Mouse (Mus musculus) CH12.LX (cell line): ENCODE measurements at regions not wholly inside any gene's neighbourhood (a gene's known extent, or its start where the extent isn't known, plus 50 kb on each side); places are given as distances from the start of the nearest gene placed in this dataset.

ENCODE experiments used
- DNase-seq: peaks from one replicate; pipeline ENCODE4 v3.0.0-alpha.2; 2013; ENCODE audit errors: extremely low read depth
- H3K27ac ChIP-seq: 2 replicates; pipeline ENCODE4 v1.5.1; 2012; ENCODE audit warnings: low read depth, mild to moderate bottlenecking, control low read depth, moderate library complexity; ENCODE audit not compliant: insufficient read depth
- H3K27me3 ChIP-seq: replicated peaks from 2 replicates; pipeline ENCODE3; 2012; ENCODE audit warnings: inconsistent platforms
- H3K36me3 ChIP-seq, 2 experiments: replicated peaks in 1 of 2; 2 replicates each; pipeline versions ENCODE3 to v1.6.1; 2012; ENCODE audit warnings: inconsistent platforms in 1 of 2, low read length in 1 of 2, mild to moderate bottlenecking in 1 of 2, mixed read lengths in 1 of 2, moderate library complexity in 1 of 2; ENCODE audit not compliant: control insufficient read depth in 1 of 2, insufficient read depth in 1 of 2
- H3K4me1 ChIP-seq, 2 experiments: 2 replicates each; pipeline ENCODE4 v1.6.1; 2012; ENCODE audit warnings: inconsistent platforms in 1 of 2, moderate library complexity in 1 of 2; ENCODE audit not compliant: insufficient read depth in 2 of 2, control insufficient read depth in 1 of 2
- H3K4me2 ChIP-seq: 2 replicates; pipeline ENCODE4 v1.6.1; 2012; ENCODE audit warnings: low read depth, mild to moderate bottlenecking, control low read depth; ENCODE audit not compliant: poor library complexity, insufficient read depth, severe bottlenecking
- H3K4me3 ChIP-seq, 3 experiments: fragments of 150-350 bp in 1 of 3; sonication (generic) in 1 of 3; replicated peaks in 1 of 3; 2 replicates each; pipeline versions ENCODE3 to v1.5.1; 2011 to 2012; ENCODE audit warnings: low read depth in 2 of 3, low read length in 2 of 3, mild to moderate bottlenecking in 2 of 3, moderate library complexity in 2 of 3, control low read depth in 1 of 3, improper control_type of control experiment in 1 of 3, inconsistent platforms in 1 of 3, mixed read lengths in 1 of 3; ENCODE audit not compliant: poor library complexity in 1 of 3
- H3K79me2 ChIP-seq: replicated peaks from 2 replicates; pipeline ENCODE4 v1.6.1; 2012; ENCODE audit warnings: mild to moderate bottlenecking, moderate library complexity; ENCODE audit not compliant: control insufficient read depth, poor library complexity, insufficient read depth, severe bottlenecking; ENCODE audit errors: extremely low read depth
- H3K9ac ChIP-seq: 2 replicates; pipeline ENCODE4 v1.6.1; 2012; ENCODE audit warnings: low read depth, mild to moderate bottlenecking, control low read depth, moderate library complexity; ENCODE audit not compliant: insufficient read depth
- H3K9me3 ChIP-seq: replicated peaks from 2 replicates; pipeline ENCODE3; 2012; ENCODE audit warnings: low read length, inconsistent platforms, mixed read lengths
- BHLHE40 ChIP-seq: IDR thresholded peaks from 2 replicates; pipeline ENCODE4 v1.6.1; 2011; ENCODE audit warnings: mild to moderate bottlenecking, low read depth, low read length, improper control_type of control experiment
- CHD2 ChIP-seq: IDR thresholded peaks from 2 replicates; pipeline ENCODE4 v1.6.1; 2011; ENCODE audit warnings: low read length, improper control_type of control experiment
- E2F4 ChIP-seq: IDR thresholded peaks from 2 replicates; pipeline ENCODE4 v1.6.1; 2011; ENCODE audit warnings: low read depth, low read length, improper control_type of control experiment; ENCODE audit not compliant: insufficient replicate concordance
- ELF1 ChIP-seq: IDR thresholded peaks from 2 replicates; pipeline ENCODE4 v1.6.1; 2014; ENCODE audit warnings: low read depth, mild to moderate bottlenecking, inconsistent platforms, low read length, improper control_type of control experiment
- EP300 ChIP-seq: IDR thresholded peaks from 2 replicates; pipeline ENCODE4 v1.6.1; 2011; ENCODE audit warnings: low read length, improper control_type of control experiment
- HCFC1 ChIP-seq: IDR thresholded peaks from 2 replicates; pipeline ENCODE4 v1.6.1; 2012; ENCODE audit warnings: low read depth, mild to moderate bottlenecking, inconsistent platforms, low read length, improper control_type of control experiment
- MAFK ChIP-seq: IDR thresholded peaks from 2 replicates; pipeline ENCODE4 v1.6.1; 2011; ENCODE audit warnings: low read length, improper control_type of control experiment; ENCODE audit not compliant: insufficient replicate concordance
- MEF2A ChIP-seq: IDR thresholded peaks from 2 replicates; pipeline ENCODE4 v1.6.1; 2014; ENCODE audit warnings: low read depth, mild to moderate bottlenecking, inconsistent platforms, low read length, improper control_type of control experiment, borderline replicate concordance
- PAX5 ChIP-seq: IDR thresholded peaks from 2 replicates; pipeline ENCODE4 v1.6.1; 2012; ENCODE audit warnings: low read length, inconsistent platforms, mixed read lengths
- POLR2AphosphoS2 ChIP-seq: IDR thresholded peaks from 2 replicates; pipeline ENCODE4 v1.6.1; 2011; ENCODE audit warnings: low read depth, low read length, improper control_type of control experiment
- USF2 ChIP-seq: conservative IDR thresholded peaks from 2 replicates; pipeline ENCODE4 v1.6.1; 2011; ENCODE audit warnings: low read depth, low read length, improper control_type of control experiment
- ZKSCAN1 ChIP-seq: IDR thresholded peaks from 2 replicates; pipeline ENCODE4 v1.6.1; 2012; ENCODE audit warnings: low read depth, inconsistent platforms, low read length, improper control_type of control experiment, borderline replicate concordance
- dilution Hi-C: fragments of 300-500 bp; cut with MboI; formaldehyde crosslinking; loops from 2 replicates; pipeline ENCODE4 v1.14.3; 2020; ENCODE audit warnings: low sequenced_read_pairs; ENCODE audit not compliant: extremely low pct_unique_long_range_greater_than_20kb, extremely low pct_ligation_motif_present
- in situ Hi-C: fragments of 300-500 bp; cut with MboI; formaldehyde crosslinking; loops from 3 replicates; pipeline ENCODE4 v1.14.3; 2019; ENCODE audit warnings: low sequenced_read_pairs, low pct_ligation_motif_present, low pct_unique_long_range_greater_than_20kb, mixed read lengths

GRCm38 (mm10) chr10:56611564-56612288, 234.6 kb downstream of the Gja1 start:
- H3K9ac ChIP-seq: no peak overlapping the region
- H3K79me2 ChIP-seq: no peaks in the 10 kb centered on the region
- no peaks in the 10 kb centered on the region for H3K36me3 ChIP-seq
- H3K27me3 ChIP-seq: no peaks in the 10 kb centered on the region
- peak; percentile 75 for TF ChIP-seq MAFK
- no peak for TF ChIP-seq ELF1
- no peak for TF ChIP-seq EP300
- no peak for TF ChIP-seq HCFC1
- no peak for TF ChIP-seq POLR2AphosphoS2
- H3K4me1 ChIP-seq: no peaks in the 10 kb centered on the region
- no peak overlapping the region for H3K4me2 ChIP-seq
- H3K27ac ChIP-seq: no peak overlapping the region
- DNase-seq: no peak
- in situ Hi-C loops: no loop called here
- no peaks in the 10 kb centered on the region for H3K9me3 ChIP-seq
- dilution Hi-C loops: no loop called here
- no peak overlapping the region for H3K4me3 ChIP-seq

DNA sequence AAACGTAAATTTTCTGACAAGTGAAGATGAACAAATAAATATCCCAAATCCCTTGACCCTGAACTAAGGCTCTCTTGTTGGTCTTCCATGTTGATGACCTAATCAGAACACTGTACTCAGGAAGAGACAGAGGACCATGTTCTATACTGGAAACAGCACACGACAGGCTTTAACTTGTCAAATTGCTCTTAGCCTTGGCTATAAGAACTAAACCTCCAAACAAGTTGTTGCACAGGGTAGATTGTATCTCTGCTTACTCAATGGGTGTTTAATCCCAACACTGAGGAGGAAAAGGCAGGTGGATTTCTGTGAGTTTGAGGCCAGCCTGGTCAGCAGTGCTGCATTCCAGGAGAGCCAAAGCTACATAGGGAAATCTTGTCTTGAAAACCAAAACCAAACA, 265.5 kb downstream of the Gja1 start:
- no peak for TF ChIP-seq E2F4
- no peak for TF ChIP-seq ZKSCAN1
- no peak for TF ChIP-seq BHLHE40
- no peak for TF ChIP-seq HCFC1
- no peak for TF ChIP-seq CHD2
- no peak for TF ChIP-seq USF2
- Histone ChIP-seq H3K4me2 (no peak overlapping the region), H3K4me3 (no peak overlapping the region), H3K9me3 (no peaks in the 10 kb centered on the region), H3K4me1 (no peaks in the 10 kb centered on the region), H3K27me3 (no peaks in the 10 kb centered on the region), H3K9ac (no peak overlapping the region), H3K36me3 (no peaks in the 10 kb centered on the region), H3K27ac (no peak overlapping the region), H3K79me2 (no peaks in the 10 kb centered on the region)
- DNase-seq: no peak
- in situ Hi-C loops (no loop called here), dilution Hi-C loops (no loop called here)

GRCm38 (mm10) chr10:56643376-56644135, 266.4 kb downstream of the Gja1 start:
- no peaks in the 10 kb centered on the region for H3K4me1 ChIP-seq
- H3K9me3 ChIP-seq: no peaks in the 10 kb centered on the region
- H3K27me3 ChIP-seq: no peaks in the 10 kb centered on the region
- no peak overlapping the region for H3K27ac ChIP-seq
- H3K36me3 ChIP-seq: no peaks in the 10 kb centered on the region
- H3K9ac ChIP-seq: no peak overlapping the region
- TF ChIP-seq PAX5 (no peak), USF2 (no peak), MEF2A (no peak)
- TF ChIP-seq, all 38 proteins: peak for 0
- in situ Hi-C loops (no loop called here), dilution Hi-C loops (no loop called here)
- DNase-seq: no peak
- no peaks in the 10 kb centered on the region for H3K79me2 ChIP-seq
- H3K4me3 ChIP-seq: no peak overlapping the region
- no peak overlapping the region for H3K4me2 ChIP-seq
